Mouse (Mus musculus): ENCODE data around the gene Gnaz. TPM values are rescaled to one million over a fixed set of nuclear protein-coding genes. Genes with fewer than 3 reads are reported as not detected.

Gene Gnaz
- total RNA-seq, 2 experiments from 2014 or later = 164 TPM

- intact Hi-C loops (cut with DNase I) = no loop called here
- no peak for DNase-seq (ENCODE audit: extremely low spot score in 1 of 2, low spot score in 2 of 2)
Measured at GRCm38 (mm10) chr10:75054125-75054524, 87.1 kb downstream of the Gnaz start.

GRCm38 (mm10) chr10:75055672-75056071 lies 88.7 kb downstream of the Gnaz start:
- intact Hi-C loops (cut with DNase I) = no loop called here
- DNase-seq (ENCODE audit: extremely low spot score in 1 of 2, low spot score in 2 of 2) = no peak

GRCm38 (mm10) chr10:75056255-75056654 lies 89.3 kb downstream of the Gnaz start:
- intact Hi-C loops (cut with DNase I) = no loop called here
- no peak for DNase-seq (ENCODE audit: extremely low spot score in 1 of 2, low spot score in 2 of 2)

GRCm38 (mm10) chr10:75058336-75058735 lies 91.4 kb downstream of the Gnaz start:
- intact Hi-C loops (cut with DNase I) = no loop called here
- DNase-seq (ENCODE audit: extremely low spot score in 1 of 2, low spot score in 2 of 2) = no peak

DNA sequence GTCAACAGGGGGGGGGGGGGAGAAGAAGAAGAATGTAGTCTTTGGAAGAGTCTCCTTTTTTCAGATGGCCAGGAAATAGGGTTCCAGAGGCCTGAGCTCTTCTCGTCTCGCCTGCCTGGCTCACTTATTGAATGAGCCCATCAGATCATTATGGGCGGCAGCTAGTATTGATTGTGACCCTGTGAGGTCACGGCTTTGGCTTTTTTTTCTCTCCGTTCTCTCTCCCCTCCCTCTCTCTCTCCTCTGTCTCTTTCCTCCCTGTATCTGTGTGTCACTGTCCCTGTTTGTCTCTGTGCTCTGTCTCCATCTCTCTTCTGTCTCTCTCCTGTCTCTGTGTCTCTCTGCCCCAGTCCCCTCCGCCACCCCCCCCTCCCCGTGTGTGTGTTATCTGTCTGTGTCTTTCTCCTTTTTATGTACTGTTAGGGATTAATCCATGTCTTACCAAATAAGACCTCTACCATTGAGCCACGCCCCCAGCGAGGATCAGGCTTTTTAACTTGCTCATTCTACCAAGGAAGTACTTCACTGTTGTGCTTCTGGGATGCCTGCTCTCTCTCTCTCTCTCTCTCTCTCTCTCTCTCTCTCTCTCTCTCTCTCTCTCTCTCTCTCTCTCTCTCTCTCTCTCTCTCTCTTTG lies 91.9 kb downstream of the Gnaz start:
- intact Hi-C loops (cut with DNase I) = loop anchor here (1.0 kb wide), 1 partner anchor 92 kb away; no protein-coding TSS in a partner anchor
- DNase-seq (ENCODE audit: extremely low spot score in 1 of 2, low spot score in 2 of 2) = no peak

DNA sequence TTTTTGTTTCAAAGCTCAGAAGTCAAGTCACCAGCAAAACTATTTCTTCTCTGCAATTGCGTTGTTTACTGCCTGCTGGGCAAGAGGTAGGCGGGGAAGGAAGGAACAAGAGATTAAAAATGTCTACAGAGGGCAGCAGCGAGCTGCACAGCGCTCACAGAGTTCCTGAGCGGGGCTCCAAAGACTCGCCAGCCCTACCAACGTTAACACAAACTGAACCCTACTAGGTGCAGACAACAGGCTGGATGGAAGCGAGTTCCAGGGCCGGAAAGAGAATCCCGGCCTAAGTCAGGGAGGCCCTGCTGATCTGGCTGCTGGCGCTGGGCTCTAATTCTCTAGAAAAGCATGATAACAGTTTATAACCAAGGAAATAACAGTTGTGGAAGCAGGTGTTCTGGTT lies 92.4 kb downstream of the Gnaz start:
- intact Hi-C loops (cut with DNase I) = loop anchor here (1.0 kb wide), 1 partner anchor 92 kb away; no protein-coding TSS in a partner anchor

GRCm38 (mm10) chr10:75060217-75060842 lies 93.4 kb downstream of the Gnaz start, which contains the start of gene Bcr:
TSS of gene Bcr (plus strand) at chr10:75060592.
- intact Hi-C loops (cut with DNase I) = loop anchor here (5.0 kb wide), 1 partner anchor 42 kb away; no protein-coding TSS in a partner anchor
- DNase-seq (ENCODE audit: extremely low spot score in 1 of 2, low spot score in 2 of 2) = peak; percentile 60 to 90

More for the DNA sequence above, 92.4 kb downstream of the Gnaz start:
- peak; percentile 72 to 75 for DNase-seq (ENCODE audit: extremely low spot score in 1 of 2, low spot score in 2 of 2)

GRCm38 (mm10) chr10:75060843-75061235 lies 93.9 kb downstream of the Gnaz start:
- DNase-seq (ENCODE audit: extremely low spot score in 1 of 2, low spot score in 2 of 2) = no peak
- intact Hi-C loops (cut with DNase I) = loop anchor here (5.0 kb wide), 1 partner anchor 41 kb away; no protein-coding TSS in a partner anchor

DNA sequence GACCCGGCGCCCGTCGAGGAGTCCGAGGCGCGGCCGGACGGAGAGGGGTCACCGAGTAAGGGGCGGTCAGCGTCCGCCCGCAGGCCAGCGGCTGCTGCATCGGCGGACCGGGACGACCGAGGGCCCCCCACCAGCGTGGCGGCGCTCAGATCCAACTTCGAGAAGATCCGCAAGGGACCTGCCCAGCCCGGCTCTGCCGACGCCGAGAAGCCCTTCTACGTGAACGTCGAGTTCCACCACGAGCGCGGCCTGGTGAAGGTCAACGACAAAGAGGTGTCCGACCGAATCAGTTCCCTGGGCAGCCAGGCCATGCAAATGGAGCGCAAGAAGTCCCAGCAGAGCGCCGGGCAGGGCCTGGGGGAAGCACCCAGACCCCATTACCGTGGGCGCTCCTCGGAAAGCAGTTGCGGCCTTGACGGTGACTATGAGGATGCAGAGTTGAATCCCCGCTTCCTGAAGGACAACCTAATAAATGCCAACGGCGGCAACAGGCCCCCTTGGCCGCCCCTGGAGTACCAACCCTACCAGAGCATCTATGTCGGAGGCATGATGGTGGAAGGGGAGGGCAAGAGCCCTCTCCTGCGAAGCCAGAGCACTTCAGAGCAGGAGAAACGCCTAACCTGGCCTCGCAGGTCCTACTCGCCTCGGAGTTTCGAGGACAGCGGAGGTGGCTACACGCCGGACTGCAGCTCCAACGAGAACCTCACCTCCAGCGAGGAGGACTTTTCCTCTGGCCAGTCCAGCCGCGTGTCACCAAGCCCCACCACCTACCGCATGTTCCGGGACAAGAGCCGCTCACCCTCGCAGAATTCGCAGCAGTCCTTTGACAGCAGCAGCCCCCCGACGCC lies 94.6 kb downstream of the Gnaz start:
- intact Hi-C loops (cut with DNase I) = loop anchor here (5.0 kb wide), 1 partner anchor 41 kb away; no protein-coding TSS in a partner anchor

GRCm38 (mm10) chr10:75062189-75062561 lies 95.2 kb downstream of the Gnaz start:
- intact Hi-C loops (cut with DNase I) = loop anchor here (5.0 kb wide), 1 partner anchor 40 kb away; no protein-coding TSS in a partner anchor
- DNase-seq (ENCODE audit: extremely low spot score in 1 of 2, low spot score in 2 of 2) = peak in 1 of 2 experiments; percentile 62

More for the DNA sequence above, 94.6 kb downstream of the Gnaz start:
- DNase-seq (ENCODE audit: extremely low spot score in 1 of 2, low spot score in 2 of 2) = peak in 1 of 2 experiments; percentile 52

DNA sequence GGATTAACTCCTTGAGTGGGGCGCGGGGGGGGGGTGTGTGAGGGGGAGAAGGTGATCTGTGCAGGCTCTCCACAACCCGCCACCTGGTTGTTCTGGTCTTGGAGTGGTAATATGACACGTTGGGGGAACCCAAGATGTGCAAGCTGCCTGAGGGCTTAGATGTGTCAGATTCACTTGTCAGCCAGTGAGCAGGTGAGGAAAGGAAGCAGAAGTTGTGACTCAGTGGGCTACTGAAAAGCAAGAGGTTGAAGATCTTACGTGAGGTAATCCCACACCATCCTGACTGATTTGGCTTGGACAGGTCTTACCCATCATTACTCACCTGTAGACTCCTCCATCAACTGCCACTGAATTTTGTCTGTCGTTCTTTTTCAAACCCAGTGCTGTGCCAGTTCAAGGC lies 95.6 kb downstream of the Gnaz start:
- no peak for DNase-seq (ENCODE audit: extremely low spot score in 1 of 2, low spot score in 2 of 2)
- intact Hi-C loops (cut with DNase I) = loop anchor here (5.0 kb wide), 1 partner anchor 40 kb away; no protein-coding TSS in a partner anchor

DNA sequence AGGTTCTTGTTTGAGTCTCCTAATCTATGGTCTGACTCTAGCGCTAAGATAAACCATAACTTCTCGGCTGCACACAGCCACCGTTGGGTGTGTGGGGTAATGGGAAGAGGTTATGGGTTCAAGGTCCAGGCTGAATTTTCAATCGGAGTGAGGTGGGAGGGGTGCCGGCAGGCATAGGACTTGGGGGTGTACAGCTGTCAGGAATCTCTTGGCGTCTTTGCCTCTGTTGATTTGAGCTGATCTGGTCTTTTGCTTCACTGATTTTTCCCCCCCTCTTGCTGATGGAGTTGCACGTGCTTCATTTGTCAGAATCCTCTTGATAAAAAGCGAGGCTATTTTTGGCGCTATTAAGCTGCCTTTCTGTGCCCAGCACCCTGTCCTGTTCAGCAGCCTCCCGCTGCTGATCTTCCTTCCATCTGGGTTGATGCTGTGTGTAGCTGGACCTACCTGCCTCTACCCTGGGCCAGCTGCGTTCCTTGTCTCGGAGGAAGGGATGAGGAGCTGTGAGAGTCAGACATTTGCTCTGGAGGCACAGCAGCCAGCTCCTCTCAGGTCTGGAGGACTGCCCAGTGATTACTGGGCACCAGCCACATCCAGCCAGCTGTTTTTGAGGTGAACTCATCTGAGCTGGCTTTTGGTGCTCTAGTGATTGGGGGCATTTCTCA lies 96.5 kb downstream of the Gnaz start:
- DNase-seq (ENCODE audit: extremely low spot score in 1 of 2, low spot score in 2 of 2) = no peak
- intact Hi-C loops (cut with DNase I) = loop anchor here (5.0 kb wide), 1 partner anchor 39 kb away; no protein-coding TSS in a partner anchor

GRCm38 (mm10) chr10:75065691-75066090 lies 98.7 kb downstream of the Gnaz start:
- DNase-seq (ENCODE audit: extremely low spot score in 1 of 2, low spot score in 2 of 2) = no peak
- intact Hi-C loops (cut with DNase I) = no loop called here

Other genes starting within 250 kb of the Gnaz start
- under 1 TPM; 0.53 to 0.64 TPM for gene Rsph14, start 65.4 kb downstream of the Gnaz start, total RNA-seq (2021)
- 10 to 100 TPM; 39.1 to 41.8 TPM for gene Rab36, start 69.9 kb downstream of the Gnaz start, total RNA-seq (2021)
- gene Bcr, start 93.4 kb downstream of the Gnaz start, total RNA-seq (2021) = 10 to 100 TPM; 73.1 to 76.3 TPM
- 10 to 100 TPM; 44.2 to 46.6 TPM for gene Specc1l, start 244.9 kb downstream of the Gnaz start, total RNA-seq (2021)

Data from left cerebral cortex, postnatal 10 days (tissue).